Mouse (Mus musculus): ENCODE results near the gene C5ar1. TPM values are rescaled to one million over a fixed set of nuclear protein-coding genes. Genes with fewer than 3 reads are reported as not detected.
"Not testable (repeated sequence)": the region's sequence is repeated elsewhere in the genome, so short reads cannot be mapped to it uniquely, and the experiment has no call there.

The C5ar1 gene
- polyA plus RNA-seq (2015; fragmentation: Nextera tagmentation; extraction: Ambion mirVana), result 2.4 TPM in 2 replicates

DNA sequence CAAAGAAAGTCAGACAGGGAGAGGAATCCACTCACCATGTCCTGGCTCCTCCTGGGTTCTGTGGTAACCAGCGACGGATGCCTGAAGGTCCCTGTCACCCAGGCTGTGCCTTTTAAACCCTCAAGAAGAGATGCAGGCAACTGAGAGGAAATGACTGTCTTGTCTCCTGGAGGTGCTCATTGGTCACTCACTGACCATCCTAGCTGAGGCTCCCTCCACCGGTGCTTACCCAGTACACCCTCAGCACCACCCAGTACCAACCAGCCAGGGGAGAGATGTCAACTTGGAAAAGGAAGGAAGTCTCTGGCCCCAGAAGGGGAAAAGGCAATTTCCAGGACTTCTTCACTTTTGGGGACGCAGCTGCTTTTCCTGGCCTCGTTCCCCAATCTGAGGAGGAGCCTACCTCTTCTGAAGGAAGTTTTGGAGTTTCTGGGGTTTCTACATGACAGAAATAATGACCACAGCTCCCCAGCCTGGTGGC, at the start of gene C5ar1:
C5ar1 (minus strand) TSS at position 431 of the 481 bp plus-strand sequence.
- H3K36me3 ChIP-seq, result no peaks in the 10 kb centered on the region
- WGBS, result 85% methylated on average over 5 of the region's 5 CpGs
- no peak for ATAC-seq
- no peak within 1 kb of the TSS for H3K9ac ChIP-seq
- H3K4me3 ChIP-seq (replicated peaks), result no peak within 1 kb of the TSS
- no peak within 1 kb of the TSS for H3K27ac ChIP-seq
- 0 out of 2 replicates have a peak, but pooled peaks cover 2% of the 10 kb centered on the region for H3K27me3 ChIP-seq (replicated peaks)
- no peaks in the 10 kb centered on the region for H3K9me3 ChIP-seq
- H3K4me2 ChIP-seq (replicated peaks), result no peak within 1 kb of the TSS
- H3K4me1 ChIP-seq (replicated peaks), result no peaks in the 10 kb centered on the region

DNA sequence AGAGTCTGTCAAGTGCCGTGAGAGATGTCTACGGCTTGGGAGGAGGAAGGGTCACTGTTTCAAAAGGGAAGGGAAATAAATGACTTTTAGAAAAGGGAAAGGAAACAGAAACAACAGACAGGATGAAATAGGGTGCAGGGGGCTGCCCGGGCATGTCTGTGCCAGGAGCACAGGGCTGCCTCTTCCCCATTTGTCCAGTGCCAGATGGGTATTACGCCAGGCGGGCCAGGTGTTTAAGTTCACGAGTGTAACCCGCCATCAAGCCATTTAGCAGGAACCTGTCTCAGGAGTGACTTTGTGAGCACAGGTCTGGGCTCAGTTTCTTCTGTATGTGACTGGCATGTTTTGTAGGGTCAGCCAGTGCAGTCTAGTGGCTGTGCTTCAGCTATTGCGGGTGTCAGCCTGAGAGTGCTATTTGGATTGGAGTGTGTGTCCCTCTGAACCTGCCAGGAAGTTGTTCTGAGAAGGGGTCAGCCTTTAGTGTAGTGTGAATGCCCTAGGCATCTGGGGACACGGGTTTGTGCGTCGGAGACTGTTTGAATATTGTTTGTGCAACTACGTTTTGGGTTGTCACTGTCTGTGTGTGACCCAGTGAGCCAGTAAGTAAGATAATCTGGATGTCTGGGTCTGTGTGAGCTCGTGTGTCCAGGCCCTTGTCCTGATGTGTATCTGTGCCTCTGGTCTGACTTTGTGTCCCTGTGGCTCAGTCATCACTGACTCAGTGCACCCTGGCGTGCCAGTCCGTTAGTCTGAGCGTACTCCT, 49.4 kb upstream of the C5ar1 start:
- Histone ChIP-seq H3K27ac (peak overlapping the region; percentile 56; the same call in 1 of the 2 replicates), H3K4me3 (replicated peaks) (peak overlapping the region; percentile 63), H3K9me3 (no peaks in the 10 kb centered on the region), H3K36me3 (no peaks in the 10 kb centered on the region), H3K9ac (peak overlapping the region; percentile 62), H3K27me3 (replicated peaks) (no peaks in the 10 kb centered on the region), H3K4me1 (replicated peaks) (peaks cover 48% of the 10 kb centered on the region), H3K4me2 (replicated peaks) (peak overlapping the region; percentile 99)
- WGBS, result 40% methylated on average over 16 of the region's 16 CpGs
- ATAC-seq, result no peak

DNA sequence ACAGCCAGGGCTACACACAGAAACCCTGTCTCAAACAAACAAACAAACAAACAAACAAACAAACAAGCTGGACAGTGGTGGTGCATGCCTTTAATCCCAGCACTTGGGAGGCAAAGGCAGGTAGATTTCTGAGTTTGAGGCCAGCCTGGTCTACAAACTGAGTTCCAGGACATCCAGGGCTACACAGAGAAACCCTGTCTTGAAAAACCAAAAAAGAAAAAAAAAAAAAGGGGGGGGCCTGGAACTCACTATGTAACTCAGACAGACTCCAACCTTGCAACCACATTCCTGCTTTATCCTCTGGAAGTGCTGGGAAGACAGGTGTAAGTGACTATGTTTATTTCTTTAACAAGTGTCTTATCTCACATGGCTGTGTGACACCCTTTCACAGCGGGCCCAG, 48.8 kb upstream of the C5ar1 start, which contains the start of gene Bbc3:
Bbc3 (plus strand) TSS at position 301 of the 400 bp plus-strand sequence.
- Histone ChIP-seq H3K4me3 (replicated peaks) (peak within 1 kb of the TSS; percentile 63), H3K9ac (peak within 1 kb of the TSS; percentile 62), H3K4me1 (replicated peaks) (peaks cover 42% of the 10 kb centered on the region), H3K27ac (peak within 1 kb of the TSS; percentile 56; the same call in 1 of the 2 replicates), H3K4me2 (replicated peaks) (peak within 1 kb of the TSS; percentile 99)
- not testable (repeated sequence) for ATAC-seq; H3K36me3 ChIP-seq; H3K27me3 ChIP-seq (replicated peaks); H3K9me3 ChIP-seq
- WGBS, result 40% methylated on average over 1 of the region's 1 CpGs

DNA sequence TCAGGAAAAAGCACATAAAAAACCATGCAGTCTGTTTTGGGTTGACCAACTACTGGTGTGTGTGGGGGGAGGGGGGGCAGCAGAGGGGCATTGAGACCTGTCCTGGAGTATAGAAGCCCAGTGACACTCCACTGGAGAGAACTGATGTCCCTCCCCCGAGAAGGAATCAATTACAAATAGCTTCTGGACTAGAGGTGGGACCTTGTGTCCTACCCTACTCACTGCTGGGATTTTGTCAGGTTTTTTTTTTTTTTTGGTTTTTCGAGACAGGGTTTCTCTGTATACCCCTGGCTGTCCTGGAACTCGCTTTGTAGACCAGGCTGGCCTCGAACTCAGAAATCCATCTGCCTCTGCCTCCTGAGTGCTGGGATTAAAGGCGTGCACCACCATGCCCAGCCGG, 47.8 kb upstream of the C5ar1 start:
- H3K4me3 ChIP-seq (replicated peaks); H3K9me3 ChIP-seq; ATAC-seq; H3K36me3 ChIP-seq; H3K27me3 ChIP-seq (replicated peaks); H3K27ac ChIP-seq; H3K9ac ChIP-seq; H3K4me2 ChIP-seq (replicated peaks): not testable (repeated sequence)
- 73% methylated on average over 6 of the region's 6 CpGs for WGBS
- H3K4me1 ChIP-seq (replicated peaks), result peaks cover 35% of the 10 kb centered on the region

DNA sequence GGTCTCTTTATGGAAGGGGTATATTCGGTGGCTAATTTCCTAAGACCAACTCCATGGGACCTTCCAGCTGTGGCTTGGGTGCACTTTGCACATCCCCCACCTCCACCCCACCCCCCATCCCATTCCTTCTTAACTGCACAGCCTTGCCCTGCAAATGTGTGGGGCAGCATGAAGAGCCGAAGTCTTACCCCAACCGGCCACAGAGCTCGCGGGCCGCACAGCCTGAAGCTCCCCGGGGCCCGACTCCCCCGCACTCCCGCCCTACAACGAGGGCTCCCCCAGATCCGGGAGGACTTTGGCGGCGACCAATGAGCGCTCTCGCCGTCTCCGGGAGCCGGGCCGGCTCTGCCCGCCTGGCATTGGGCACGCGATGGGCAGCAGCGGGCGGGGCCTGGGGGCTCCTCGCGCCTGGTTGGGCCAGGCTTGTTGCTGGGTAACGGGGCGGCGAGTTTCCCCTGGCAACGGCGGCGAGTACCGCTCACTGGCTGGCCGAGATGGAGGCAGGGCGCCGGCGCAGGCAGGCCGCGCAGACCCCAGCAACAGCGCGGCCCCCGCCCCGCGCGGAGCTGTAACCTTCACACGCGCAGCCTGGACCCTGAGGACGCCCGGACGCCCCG, 40.2 kb upstream of the C5ar1 start:
- Histone ChIP-seq H3K4me1 (replicated peaks) (peaks cover 26% of the 10 kb centered on the region), H3K27ac (no peak overlapping the region; the same call in 1 of the 2 replicates), H3K36me3 (no peaks in the 10 kb centered on the region)

DNA sequence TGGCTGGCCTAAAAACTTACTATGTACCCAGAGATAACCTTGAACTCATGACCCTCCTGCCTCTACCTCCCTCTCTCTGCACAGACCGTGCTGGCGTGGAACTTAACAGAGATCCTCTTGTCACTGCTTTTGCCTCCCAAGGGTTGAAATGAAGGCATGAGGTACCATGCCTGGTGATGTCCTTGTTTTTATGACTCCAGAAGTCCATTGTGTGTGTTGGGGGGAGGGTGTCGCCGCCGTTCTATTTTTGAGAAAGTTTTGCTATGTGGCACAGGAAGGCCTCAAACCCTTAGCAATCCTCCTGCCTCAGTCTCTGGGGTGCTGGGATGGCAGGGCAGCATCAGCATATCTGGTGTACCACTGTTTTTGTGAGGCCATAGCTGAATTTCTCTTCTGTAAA, 39.6 kb upstream of the C5ar1 start:
- no peak overlapping the region for H3K9ac ChIP-seq
- no peaks in the 10 kb centered on the region for H3K36me3 ChIP-seq
- no peak overlapping the region for H3K27ac ChIP-seq
- H3K27me3 ChIP-seq (replicated peaks), result no peaks in the 10 kb centered on the region
- 76% methylated on average over 5 of the region's 5 CpGs for WGBS
- H3K4me2 ChIP-seq (replicated peaks), result peak overlapping the region; percentile 92; the same call in 1 of the 2 replicates
- ATAC-seq, result no peak
- H3K4me3 ChIP-seq (replicated peaks), result no peak overlapping the region
- H3K9me3 ChIP-seq, result no peaks in the 10 kb centered on the region
- peaks cover 26% of the 10 kb centered on the region for H3K4me1 ChIP-seq (replicated peaks)

More for the DNA sequence above, 40.2 kb upstream of the C5ar1 start:
- peak; percentile 60 for ATAC-seq
- Histone ChIP-seq H3K27me3 (replicated peaks) (no peaks in the 10 kb centered on the region), H3K4me3 (replicated peaks) (peak overlapping the region; percentile 42), H3K4me2 (replicated peaks) (peak overlapping the region; percentile 92), H3K9me3 (no peaks in the 10 kb centered on the region), H3K9ac (peak overlapping the region; percentile 51)
- WGBS, result 3% methylated on average over 52 of the region's 52 CpGs

DNA sequence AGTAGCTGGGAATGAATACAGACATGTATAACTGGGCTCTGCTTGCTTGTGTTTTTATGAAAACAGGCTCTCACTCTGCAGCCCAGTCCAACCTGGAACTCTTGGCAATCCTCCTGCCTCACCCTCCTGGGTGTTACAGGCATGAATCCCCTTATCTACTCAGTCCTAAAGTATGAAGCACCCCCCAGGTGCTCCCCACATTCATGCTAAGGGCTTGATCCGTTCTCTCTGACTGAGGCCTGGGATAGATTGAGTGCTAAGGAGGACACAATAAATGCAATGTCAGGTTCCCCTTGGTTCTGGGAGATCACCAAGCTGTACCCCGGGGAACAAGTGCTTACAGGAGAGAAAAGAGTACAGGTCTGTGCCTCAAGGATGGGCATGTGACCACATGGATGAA, 38.3 kb upstream of the C5ar1 start:
- Histone ChIP-seq H3K4me2 (replicated peaks) (0 out of 2 replicates have a peak overlapping the region, but pooled peaks have one; percentile 76), H3K27me3 (replicated peaks) (no peaks in the 10 kb centered on the region), H3K9ac (no peak overlapping the region), H3K27ac (no peak overlapping the region), H3K36me3 (no peaks in the 10 kb centered on the region), H3K9me3 (no peaks in the 10 kb centered on the region), H3K4me3 (replicated peaks) (no peak overlapping the region), H3K4me1 (replicated peaks) (peaks cover 26% of the 10 kb centered on the region)
- WGBS, result 64% methylated on average over 2 of the region's 2 CpGs
- no peak for ATAC-seq

DNA sequence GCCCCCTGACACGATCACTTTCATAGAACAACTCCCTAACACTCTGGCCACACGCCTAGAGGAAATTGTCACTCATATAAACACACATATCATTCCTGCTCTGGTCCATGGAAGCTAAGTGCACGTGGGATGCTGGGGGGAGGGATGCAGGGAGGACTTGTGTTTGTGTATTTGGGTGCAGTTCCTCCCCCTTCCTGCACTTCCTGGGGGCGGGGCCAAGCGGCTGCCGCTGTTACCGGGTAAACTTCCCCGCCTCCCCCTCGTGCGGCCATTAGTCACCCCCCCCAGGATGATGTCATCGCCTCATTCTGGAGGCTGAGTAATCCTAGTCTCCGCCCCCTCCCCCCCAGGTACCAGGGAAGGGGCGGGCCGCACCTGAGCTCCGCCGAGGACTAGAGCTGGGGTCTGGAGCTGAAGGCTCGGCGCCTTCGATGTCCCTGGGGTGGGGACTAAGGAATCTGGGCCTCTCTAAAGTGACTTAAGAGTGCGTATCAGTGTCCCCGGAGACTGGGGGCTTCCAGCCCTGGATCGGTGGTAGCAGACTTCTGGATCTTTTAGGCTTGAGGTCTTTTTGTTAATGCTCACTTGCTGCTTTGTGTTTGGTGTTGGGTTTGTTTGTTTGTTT, 37.5 kb upstream of the C5ar1 start:
- Histone ChIP-seq H3K4me3 (replicated peaks) (peak overlapping the region; percentile 34), H3K9me3 (no peaks in the 10 kb centered on the region), H3K4me1 (replicated peaks) (peaks cover 26% of the 10 kb centered on the region), H3K9ac (peak overlapping the region; percentile 16; the same call in 1 of the 2 replicates), H3K27ac (peak overlapping the region; percentile 67), H3K4me2 (replicated peaks) (peak overlapping the region; percentile 76), H3K36me3 (no peaks in the 10 kb centered on the region), H3K27me3 (replicated peaks) (no peaks in the 10 kb centered on the region)
- peak; percentile 42 for ATAC-seq
- 1% methylated on average over 22 of the region's 22 CpGs for WGBS

DNA sequence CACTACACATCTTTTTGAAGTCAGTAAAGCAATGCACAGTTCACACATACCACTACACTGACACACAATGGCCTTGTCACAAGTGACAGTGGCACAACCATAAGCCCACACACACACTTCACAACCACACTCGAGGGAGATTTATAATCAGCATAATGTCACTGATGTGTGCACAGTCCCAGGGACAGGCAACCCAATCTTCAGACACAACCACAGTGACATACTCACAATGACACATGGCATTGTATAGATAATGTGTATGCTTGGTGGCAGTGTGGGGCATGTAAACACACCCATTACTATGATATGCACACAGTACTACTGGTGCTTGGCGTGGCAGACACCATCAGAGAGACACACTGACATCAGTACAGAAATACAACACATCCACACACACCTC, 36.8 kb upstream of the C5ar1 start:
- Histone ChIP-seq H3K4me2 (replicated peaks) (peak overlapping the region; percentile 76; the same call in 1 of the 2 replicates), H3K36me3 (no peaks in the 10 kb centered on the region), H3K9ac (no peak overlapping the region), H3K27me3 (replicated peaks) (no peaks in the 10 kb centered on the region), H3K4me1 (replicated peaks) (peaks cover 26% of the 10 kb centered on the region), H3K4me3 (replicated peaks) (no peak overlapping the region), H3K9me3 (no peaks in the 10 kb centered on the region), H3K27ac (peak overlapping the region; percentile 67)
- WGBS, result 30% methylated on average over 2 of the region's 2 CpGs
- no peak for ATAC-seq

DNA sequence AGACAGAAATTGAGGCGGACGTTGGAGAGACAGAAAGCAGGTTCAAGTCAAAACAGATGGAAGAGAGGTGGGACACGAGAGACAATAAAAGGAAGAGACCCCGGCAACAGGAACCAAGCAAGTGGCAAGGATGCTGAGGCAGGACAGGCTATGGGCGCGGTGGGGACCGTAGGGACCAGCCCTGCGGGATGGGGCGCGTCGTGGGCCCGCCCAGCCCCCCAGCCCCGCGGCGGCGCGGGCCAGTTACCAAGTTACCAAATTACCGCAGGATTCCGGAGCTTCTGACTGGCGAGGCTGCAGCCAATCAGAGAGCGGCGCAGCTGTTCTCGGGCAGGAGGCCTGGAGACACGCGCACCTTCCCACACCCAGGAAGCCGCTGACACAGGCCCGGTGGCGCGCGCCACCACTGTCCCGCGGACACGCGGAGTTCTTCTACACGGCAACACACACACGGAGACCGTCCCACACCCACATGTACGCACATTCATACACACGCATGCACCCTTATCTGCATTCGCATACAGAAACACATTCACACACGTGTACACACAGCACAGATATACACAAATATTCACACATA, 36.1 kb upstream of the C5ar1 start:
- H3K4me3 ChIP-seq (replicated peaks), result peak overlapping the region; percentile 54
- H3K9ac ChIP-seq, result peak overlapping the region; percentile 29
- H3K4me1 ChIP-seq (replicated peaks), result peaks cover 26% of the 10 kb centered on the region
- peak overlapping the region; percentile 86 for H3K27ac ChIP-seq
- H3K4me2 ChIP-seq (replicated peaks), result peak overlapping the region; percentile 97
- no peaks in the 10 kb centered on the region for H3K9me3 ChIP-seq
- WGBS, result 2% methylated on average over 41 of the region's 41 CpGs
- ATAC-seq, result peak; percentile 75
- no peaks in the 10 kb centered on the region for H3K27me3 ChIP-seq (replicated peaks)
- no peaks in the 10 kb centered on the region for H3K36me3 ChIP-seq

DNA sequence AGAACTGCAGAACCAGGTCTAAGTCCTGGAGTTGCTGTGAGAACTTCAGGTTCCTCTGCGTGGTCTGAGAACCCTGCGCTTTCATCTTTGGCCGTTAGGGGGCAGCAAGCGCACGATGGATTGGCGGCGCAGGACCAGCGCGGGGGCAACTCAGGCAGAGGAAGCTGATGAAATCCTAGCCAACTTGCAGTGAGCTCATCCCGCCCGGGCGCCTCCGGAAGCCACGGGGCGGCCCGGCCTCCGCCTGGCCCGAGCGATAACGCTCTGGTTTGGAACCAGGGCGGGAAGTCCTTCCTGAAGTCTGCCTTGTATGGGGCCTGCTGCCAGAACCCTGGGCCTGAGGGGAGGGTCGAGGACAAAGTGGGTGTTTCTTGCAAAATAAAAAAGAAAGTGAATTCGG, 35.5 kb upstream of the C5ar1 start:
- Histone ChIP-seq H3K36me3 (no peaks in the 10 kb centered on the region), H3K4me3 (replicated peaks) (peak overlapping the region; percentile 54), H3K27ac (peak overlapping the region; percentile 86), H3K9ac (peak overlapping the region; percentile 29), H3K27me3 (replicated peaks) (no peaks in the 10 kb centered on the region), H3K9me3 (no peaks in the 10 kb centered on the region), H3K4me1 (replicated peaks) (peaks cover 22% of the 10 kb centered on the region), H3K4me2 (replicated peaks) (peak overlapping the region; percentile 97)
- WGBS, result under 1% methylated on average over 23 of the region's 23 CpGs
- peak; percentile 88 for ATAC-seq

DNA sequence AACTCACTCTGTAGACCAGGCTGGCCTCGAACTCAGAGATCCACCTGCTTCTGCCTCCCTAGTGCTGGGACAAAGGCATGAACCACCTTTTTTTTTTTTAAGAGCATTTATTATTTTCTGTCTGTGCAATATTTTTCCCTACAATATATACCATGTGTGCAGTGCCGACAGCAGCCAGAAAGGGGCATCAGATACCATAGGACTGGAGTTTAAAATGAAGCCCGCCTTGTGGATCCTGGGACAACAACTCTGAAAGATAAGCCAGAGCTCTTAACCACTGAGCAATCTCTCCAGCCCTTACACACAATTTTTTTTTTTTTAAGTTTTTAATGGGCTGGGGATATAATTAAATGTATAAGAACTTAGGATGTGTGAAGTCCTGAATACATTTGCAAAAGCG, 35.0 kb upstream of the C5ar1 start:
- 29% methylated on average over 4 of the region's 4 CpGs for WGBS
- H3K36me3 ChIP-seq, result no peaks in the 10 kb centered on the region
- no peaks in the 10 kb centered on the region for H3K9me3 ChIP-seq
- H3K9ac ChIP-seq, result no peak overlapping the region
- peak overlapping the region; percentile 86; the same call in 1 of the 2 replicates for H3K27ac ChIP-seq
- peak; percentile 48 for ATAC-seq
- peaks cover 17% of the 10 kb centered on the region for H3K4me1 ChIP-seq (replicated peaks)
- H3K27me3 ChIP-seq (replicated peaks), result no peaks in the 10 kb centered on the region
- peak overlapping the region; percentile 54; the same call in 1 of the 2 replicates for H3K4me3 ChIP-seq (replicated peaks)
- H3K4me2 ChIP-seq (replicated peaks), result peak overlapping the region; percentile 97

Data from intestine, embryonic 15.5 days (tissue).